Mouse (Mus musculus): ENCODE results near the gene Srek1.

Srek1 gene

GRCm38 (mm10) chr13:103726872-103727271, 47.5 kb downstream of the Srek1 start:
- no peak for DNase-seq (ENCODE audit: low read depth, low spot score)

DNA sequence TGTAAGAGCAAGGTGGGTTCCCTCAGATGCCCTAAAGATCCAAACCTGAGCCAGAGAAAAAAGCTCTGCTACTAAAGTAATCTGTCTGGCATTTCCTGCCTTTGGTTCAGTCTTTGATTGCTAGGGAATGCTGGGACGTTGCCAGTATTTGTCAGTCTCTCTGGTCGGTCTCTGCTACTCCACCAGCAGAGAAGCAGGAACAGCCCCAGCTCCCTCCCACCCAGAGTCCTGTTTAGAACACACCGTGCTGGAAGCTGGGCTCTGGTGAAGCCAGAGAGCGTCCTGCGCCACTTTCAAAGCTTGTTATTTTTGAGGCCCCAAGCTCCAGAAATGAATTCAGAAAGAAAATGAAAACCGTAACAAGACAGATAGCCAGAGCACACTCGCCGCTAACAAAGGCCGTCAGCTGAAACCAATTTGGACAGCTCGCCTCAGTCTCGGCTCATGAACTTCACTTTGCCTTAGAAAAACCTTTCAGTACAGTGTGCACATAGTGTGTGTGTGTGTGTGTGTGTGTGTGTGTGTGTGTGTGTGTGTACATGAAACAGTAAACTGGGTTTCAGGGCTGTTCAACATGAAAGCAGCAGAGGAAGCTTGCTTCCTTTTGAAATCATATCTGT, 62.9 kb downstream of the Srek1 start:
- DNase-seq (ENCODE audit: low read depth, low spot score): no peak

GRCm38 (mm10) chr13:103710359-103710781, 64.0 kb downstream of the Srek1 start:
- peak; percentile 21 for DNase-seq (ENCODE audit: low read depth, low spot score)

- DNase-seq (ENCODE audit: low read depth, low spot score): no peak
These were observed 68.9 kb downstream of the Srek1 start for GRCm38 (mm10) chr13:103705436-103705978.

DNA sequence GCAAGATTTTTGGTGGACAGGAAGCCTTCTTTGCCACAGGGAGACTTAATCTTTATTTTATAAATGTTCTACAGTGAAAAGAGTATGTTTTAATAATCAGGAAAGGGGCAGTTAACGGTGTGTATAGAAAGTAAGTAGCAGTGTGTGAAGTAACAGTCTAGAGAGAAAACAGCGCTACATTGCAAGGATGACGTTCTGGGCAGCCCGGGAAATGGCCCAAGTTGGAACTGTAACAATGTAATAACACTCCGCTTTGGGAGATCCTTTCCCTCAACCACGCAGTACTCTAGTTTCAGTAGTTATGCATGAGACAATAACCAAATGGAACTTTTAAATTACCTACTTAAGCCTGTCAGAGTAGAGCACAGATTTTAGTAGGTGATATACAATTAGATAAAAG, 70.6 kb downstream of the Srek1 start:
- no peak for DNase-seq (ENCODE audit: low read depth, low spot score)

GRCm38 (mm10) chr13:103703386-103703785, 71.0 kb downstream of the Srek1 start:
- peak; percentile 38 for DNase-seq (ENCODE audit: low read depth, low spot score)

GRCm38 (mm10) chr13:103702266-103702665, 72.1 kb downstream of the Srek1 start:
- no peak for DNase-seq (ENCODE audit: low read depth, low spot score)

GRCm38 (mm10) chr13:103700752-103701151, 73.7 kb downstream of the Srek1 start:
- no peak for DNase-seq (ENCODE audit: low read depth, low spot score)

DNA sequence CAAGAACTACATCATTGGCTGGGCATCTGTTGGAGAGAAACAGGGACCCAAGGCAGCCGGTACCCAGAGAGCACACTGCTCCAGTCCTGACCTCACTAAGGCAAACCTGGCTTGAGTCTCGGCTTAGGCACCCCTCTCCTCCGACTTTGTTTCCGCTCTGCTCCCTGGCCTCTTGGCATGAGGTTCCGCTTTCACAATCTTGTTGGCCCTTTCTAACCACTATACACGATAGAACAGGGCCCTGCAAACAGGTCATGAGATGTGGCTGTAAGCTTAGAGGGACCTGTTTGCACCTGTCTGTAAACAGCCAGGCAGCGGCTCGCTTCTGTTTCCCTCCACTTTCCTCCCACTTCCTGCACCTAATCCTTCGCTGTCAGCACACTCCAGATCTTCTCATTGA, 76.4 kb downstream of the Srek1 start:
- no peak for DNase-seq (ENCODE audit: low read depth, low spot score)

GRCm38 (mm10) chr13:103696164-103696563, 78.2 kb downstream of the Srek1 start:
- peak; percentile 15 for DNase-seq (ENCODE audit: low read depth, low spot score)

DNA sequence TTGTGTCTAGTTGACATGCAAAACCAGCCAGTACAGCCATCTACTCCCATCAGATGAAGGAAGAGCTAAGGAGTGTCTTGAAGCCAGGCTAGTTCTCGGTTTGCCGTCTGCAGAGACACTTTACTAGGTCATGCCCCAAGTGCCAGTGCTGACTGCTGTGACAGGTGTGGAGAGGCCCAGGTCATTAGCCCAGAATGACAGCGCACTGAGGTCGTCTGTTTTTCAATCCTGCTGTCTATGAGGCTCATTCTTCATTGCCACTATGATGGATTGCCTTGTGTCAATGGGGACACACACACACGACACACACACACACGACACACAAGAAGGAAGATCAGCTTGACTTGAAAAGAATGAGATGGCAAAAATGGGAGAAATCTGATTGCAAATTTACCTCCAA, 79.0 kb downstream of the Srek1 start:
- no peak for DNase-seq (ENCODE audit: low read depth, low spot score)
